Mouse (Mus musculus) adrenal gland (tissue): ENCODE measurements around the gene Camsap2.

Source experiments
- intact Hi-C: fragments of 180-260 bp; cut with DNase I; formaldehyde crosslinking; loops from one replicate; pipeline ENCODE4 v1.15.1; 2025

Camsap2 gene

GRCm38 (mm10) chr1:136259893-136260634 lies 85.8 kb downstream of the Camsap2 start:
- intact Hi-C loops: no loop called here

- intact Hi-C loops: no loop called here
These were observed 86.4 kb downstream of the Camsap2 start for GRCm38 (mm10) chr1:136259543-136259892.

DNA sequence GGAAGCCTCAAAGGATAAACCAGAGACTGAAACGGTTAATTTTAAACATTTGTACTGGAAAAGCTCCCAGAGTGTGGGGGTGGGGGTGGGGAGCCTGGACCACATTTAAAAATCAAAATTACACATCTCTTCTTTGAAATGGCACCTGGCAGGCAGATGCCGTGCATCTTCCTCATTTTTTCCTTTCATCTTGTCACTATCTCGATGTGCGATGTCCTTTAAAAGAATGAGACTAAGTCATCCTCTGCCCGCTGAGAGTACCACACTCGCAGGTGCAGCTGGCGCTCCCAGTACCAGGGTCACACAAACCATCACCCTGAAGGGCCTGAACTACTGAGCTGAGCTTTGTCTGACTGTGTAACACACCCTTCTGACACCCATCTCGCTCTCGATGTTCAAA lies 87.4 kb downstream of the Camsap2 start:
- intact Hi-C loops: no loop called here

DNA sequence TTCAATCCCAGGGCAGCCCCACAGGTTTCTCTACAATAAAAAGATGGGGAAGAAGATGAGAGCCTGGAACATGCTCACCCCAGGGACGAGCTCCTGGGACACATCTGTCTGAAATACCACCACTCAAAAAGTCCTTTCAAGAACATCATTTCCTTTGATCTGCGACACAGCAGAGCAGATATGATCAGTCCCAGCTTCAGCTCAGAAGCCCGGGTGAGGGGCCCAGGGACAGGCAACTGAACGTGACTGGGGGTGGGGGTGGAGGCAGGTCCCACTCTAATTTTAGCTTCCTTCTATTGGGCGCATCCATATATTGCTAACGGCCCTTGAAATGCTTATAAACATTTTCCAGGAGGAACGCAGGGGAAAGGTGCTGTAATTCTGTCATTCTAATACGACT lies 90.2 kb downstream of the Camsap2 start:
- intact Hi-C loops: no loop called here

DNA sequence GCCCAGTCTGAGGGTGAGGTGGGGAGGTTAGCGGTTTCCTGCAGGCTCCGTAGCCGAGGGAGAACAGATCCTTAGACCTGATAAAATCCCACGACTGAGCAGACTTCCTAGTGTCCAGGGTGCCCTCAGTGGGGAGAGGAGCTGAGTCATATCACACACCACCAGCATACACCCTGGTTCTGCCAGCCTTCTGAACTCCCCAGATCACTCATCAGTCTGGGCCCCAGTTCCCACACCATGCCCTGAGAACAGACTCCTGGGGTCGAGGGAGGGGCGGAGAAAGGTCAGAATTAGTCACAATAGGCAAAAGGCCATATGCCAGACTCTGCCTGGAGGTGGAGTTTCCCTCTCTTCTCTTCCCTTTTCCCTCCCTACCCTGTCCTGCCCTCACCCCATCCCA lies 90.7 kb downstream of the Camsap2 start:
- intact Hi-C loops: no loop called here

DNA sequence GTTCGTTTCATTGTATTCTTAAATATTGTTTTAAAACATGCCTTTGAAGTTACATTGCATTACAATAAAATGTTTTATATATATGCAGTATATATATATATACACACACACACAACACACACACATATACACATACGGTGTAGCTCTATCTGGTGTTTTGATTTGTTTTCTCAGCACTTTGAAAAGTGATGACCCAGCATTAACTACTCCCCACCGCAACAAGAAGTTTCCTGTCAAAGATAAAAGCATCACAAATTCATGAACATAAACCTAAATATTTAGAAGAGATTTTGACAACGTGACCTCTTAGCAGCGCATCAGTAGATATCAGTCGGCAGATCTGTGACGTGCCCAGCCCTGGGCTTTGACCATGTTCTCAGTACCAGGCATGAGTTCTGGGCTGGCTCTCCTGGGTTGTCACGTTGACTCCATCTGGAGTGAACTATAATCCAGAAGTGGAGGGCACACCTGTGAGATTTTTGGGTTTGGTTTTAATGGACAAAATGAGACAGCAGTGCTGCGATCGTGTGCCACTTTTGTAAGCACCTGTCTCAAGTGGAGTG lies 91.3 kb downstream of the Camsap2 start:
- intact Hi-C loops: no loop called here

GRCm38 (mm10) chr1:136253472-136253871 lies 92.4 kb downstream of the Camsap2 start:
- intact Hi-C loops: no loop called here

DNA sequence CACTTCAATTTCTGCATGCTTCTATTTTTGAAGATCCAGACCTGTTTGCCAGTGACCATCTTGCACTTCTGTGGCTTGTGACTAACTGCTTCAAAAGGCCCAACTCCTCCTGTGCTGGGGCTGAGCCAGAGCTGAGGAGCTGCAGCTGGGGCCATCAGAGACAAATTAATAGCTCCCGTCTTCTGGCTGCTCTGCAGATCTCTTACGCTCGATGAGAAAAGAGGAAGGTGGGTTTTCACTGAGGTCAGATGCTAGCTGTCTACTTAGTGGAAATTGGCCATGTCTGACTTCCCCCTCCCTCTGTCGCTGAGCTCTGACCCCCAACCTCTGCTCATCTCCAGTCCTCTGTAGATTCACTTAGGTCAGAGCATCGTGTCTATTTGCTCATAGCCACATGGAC lies 96.2 kb downstream of the Camsap2 start:
- intact Hi-C loops: no loop called here

DNA sequence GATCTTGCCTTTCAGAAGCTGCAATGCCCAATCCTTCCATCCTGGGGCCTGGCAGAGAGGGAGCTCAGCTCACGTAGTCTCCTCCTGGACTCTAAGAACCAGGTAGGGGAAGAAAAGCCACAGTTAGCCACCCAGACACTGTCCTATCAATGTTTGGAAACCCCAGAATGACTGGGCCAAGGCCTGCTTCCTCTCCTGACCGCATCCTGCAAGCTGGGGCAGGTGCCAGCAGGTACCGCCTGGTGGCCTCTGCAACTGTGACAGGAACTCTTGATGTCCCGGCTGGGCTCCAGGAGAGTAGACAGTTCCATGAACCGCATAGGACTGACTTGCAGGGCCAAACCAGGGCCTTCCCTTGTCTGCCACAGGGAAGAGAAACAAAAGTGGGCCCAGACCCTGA lies 98.5 kb downstream of the Camsap2 start:
- intact Hi-C loops: no loop called here

- intact Hi-C loops: no loop called here
These were observed 101.4 kb downstream of the Camsap2 start for GRCm38 (mm10) chr1:136244469-136244868.

- intact Hi-C loops: no loop called here
These were observed 104.1 kb downstream of the Camsap2 start for GRCm38 (mm10) chr1:136241801-136242200.

GRCm38 (mm10) chr1:136238495-136238894 lies 107.4 kb downstream of the Camsap2 start:
- intact Hi-C loops: no loop called here

DNA sequence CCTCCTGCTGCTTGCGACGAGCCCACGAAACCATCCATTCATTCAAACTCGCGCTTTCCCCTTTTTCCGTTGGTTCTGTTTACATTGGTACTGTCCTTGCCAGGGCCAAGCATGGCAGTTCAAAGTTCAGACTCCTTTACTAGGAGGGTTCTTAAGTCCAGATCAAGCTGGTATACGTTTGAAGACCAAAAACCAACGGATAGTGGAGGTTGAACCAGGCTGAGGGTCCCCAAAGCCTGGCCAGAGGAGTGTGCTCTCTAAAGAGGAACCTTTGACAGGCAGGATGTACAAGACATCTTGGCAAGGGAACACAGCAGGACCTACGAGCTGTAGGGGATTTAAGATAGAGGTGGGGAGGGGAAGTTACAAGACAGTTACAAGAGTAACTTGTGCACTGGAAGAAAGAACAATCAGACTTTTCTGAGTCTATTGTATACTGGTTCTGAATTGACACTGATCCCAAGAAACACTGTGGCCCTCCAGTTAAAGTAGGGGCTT lies 111.3 kb downstream of the Camsap2 start:
- intact Hi-C loops: no loop called here

GRCm38 (mm10) chr1:136233892-136234594 lies 111.9 kb downstream of the Camsap2 start, which contains the start of gene Inava:
TSS of gene Inava (minus strand) at chr1:136234264.
- intact Hi-C loops: no loop called here

GRCm38 (mm10) chr1:136232986-136233790 lies 112.7 kb downstream of the Camsap2 start:
- intact Hi-C loops: no loop called here

GRCm38 (mm10) chr1:136232285-136232926 lies 113.5 kb downstream of the Camsap2 start:
- intact Hi-C loops: no loop called here

DNA sequence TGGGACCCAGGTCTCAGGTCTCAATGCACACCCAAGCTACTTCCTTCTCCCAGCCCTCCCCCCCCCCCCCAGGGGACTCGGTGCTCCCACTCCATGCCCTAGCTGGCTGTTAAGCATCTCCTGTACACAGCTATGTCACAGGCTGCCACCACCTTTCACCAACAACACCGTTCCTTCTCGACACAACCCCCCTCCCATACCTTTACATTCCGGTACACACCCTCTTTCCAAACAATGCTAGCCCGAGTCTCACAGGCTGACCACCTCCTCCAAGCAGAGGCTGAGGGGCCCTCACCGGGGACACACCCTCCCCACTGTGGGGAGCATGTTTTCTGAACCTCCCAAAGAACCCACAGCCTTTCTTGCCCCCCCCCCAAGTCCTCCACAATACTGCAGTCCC lies 114.3 kb downstream of the Camsap2 start:
- intact Hi-C loops: no loop called here

- intact Hi-C loops: no loop called here
These were observed 115.7 kb downstream of the Camsap2 start for GRCm38 (mm10) chr1:136230201-136230600.

GRCm38 (mm10) chr1:136229040-136229373 lies 116.9 kb downstream of the Camsap2 start:
- intact Hi-C loops: no loop called here

GRCm38 (mm10) chr1:136228328-136229039 lies 117.4 kb downstream of the Camsap2 start:
- intact Hi-C loops: no loop called here

- intact Hi-C loops: no loop called here
These were observed 118.0 kb downstream of the Camsap2 start for GRCm38 (mm10) chr1:136227870-136228269.
